In the genomic region with DNA sequence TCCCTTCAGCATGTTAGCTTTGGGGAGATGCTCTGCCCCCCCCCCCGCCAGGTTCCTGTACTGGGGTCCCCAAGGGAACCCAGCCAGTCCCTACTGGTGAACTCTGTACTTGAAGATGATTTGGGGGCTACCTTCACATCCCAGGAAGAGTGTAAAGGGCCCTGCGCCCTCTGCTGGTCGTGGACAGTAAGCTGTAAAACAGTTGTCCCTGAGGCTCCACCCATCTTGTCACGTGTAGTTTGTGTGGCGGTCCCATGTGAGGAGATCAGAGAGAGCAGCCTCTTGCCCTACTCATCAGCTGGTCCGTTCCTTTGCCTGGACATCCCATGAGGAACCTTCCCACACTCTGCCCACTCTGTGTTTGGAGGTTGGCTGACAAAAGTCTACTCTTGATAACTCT, we compare ENCODE assay signal across 8 mouse cellular contexts. TPM values are rescaled to one million over a fixed set of nuclear protein-coding genes. Genes with fewer than 3 reads are reported as not detected.
A peak's percentile ranks its signal among the peaks of the same experiment; 100 is the strongest.
DNase-seq lines count a peak whose midpoint lies in the region; ATAC-seq and TF ChIP-seq lines count a peak whose summit lies in the region.

No protein-coding gene starts in this region.

- H3K27ac ChIP-seq in bone marrow macrophage, adult 2 months (ENCODE audit: insufficient read depth, low read depth, low read length) = no peak overlapping the region
- H3K27ac ChIP-seq in forebrain, embryonic 15.5 days (replicated peaks) = no peak overlapping the region
- no peak overlapping the region for H3K27ac ChIP-seq in kidney, embryonic 14.5 days (ENCODE audit: low read depth, low read length)

- H3K36me3 ChIP-seq in forebrain, embryonic 15.5 days = no peaks in the 10 kb centered on the region
- no peaks in the 10 kb centered on the region for H3K36me3 ChIP-seq in kidney, embryonic 14.5 days (ENCODE audit: control insufficient read depth, insufficient read depth, low read length)

- H3K27me3 ChIP-seq in forebrain, embryonic 15.5 days = no peaks in the 10 kb centered on the region
- H3K27me3 ChIP-seq in kidney, embryonic 14.5 days (ENCODE audit: control insufficient read depth, insufficient read depth, low read length) = no peaks in the 10 kb centered on the region

- H3K4me1 ChIP-seq in bone marrow macrophage, adult 2 months (ENCODE audit: control insufficient read depth, insufficient read depth, low read length) = no peaks in the 10 kb centered on the region
- H3K4me1 ChIP-seq in forebrain, embryonic 15.5 days = no peaks in the 10 kb centered on the region
- no peaks in the 10 kb centered on the region for H3K4me1 ChIP-seq in kidney, embryonic 14.5 days (ENCODE audit: control insufficient read depth, insufficient read depth, low read length)

- peak; percentile 81 for TF ChIP-seq CTCF in bone marrow macrophage, adult 2 months (IDR thresholded peaks at IDR 0.05; ENCODE audit: low read depth, low read length)

- peak; percentile 50 for DNase-seq in cerebellum, adult 9-11 months
- DNase-seq in cerebellum, adult 8-10 months = no peak
- DNase-seq in CD4-positive helper T cell, adult 2 months (ENCODE audit: low read depth, low spot score) = peak; percentile 42
- peak; percentile 39 for DNase-seq in lung, postnatal 14 days
- DNase-seq in testis, postnatal 10 days (ENCODE audit: low spot score) = peak; percentile 82

- H3K9me3 ChIP-seq in forebrain, embryonic 15.5 days = no peaks in the 10 kb centered on the region
- H3K9me3 ChIP-seq in kidney, embryonic 14.5 days (ENCODE audit: control insufficient read depth, low read length) = no peaks in the 10 kb centered on the region

- H3K9ac ChIP-seq in forebrain, embryonic 15.5 days (replicated peaks) = no peak overlapping the region
- H3K9ac ChIP-seq in kidney, embryonic 14.5 days (ENCODE audit: low read depth, low read length) = no peak overlapping the region

- WGBS in forebrain, embryonic 15.5 days = 3% methylated on average over 6 of the region's 6 CpGs
- WGBS in kidney, embryonic 14.5 days = 13% methylated on average over 6 of the region's 6 CpGs

- ATAC-seq in forebrain, embryonic 15.5 days (replicated peaks) = no peak; the same call in 1 of the 2 replicates
- 0 out of 2 replicates have a peak, but pooled peaks have one; percentile 43 for ATAC-seq in kidney, embryonic 14.5 days (ENCODE audit: low FRiP score, low TSS enrichment)

- no peak overlapping the region for H3K4me3 ChIP-seq in bone marrow macrophage, adult 2 months (ENCODE audit: insufficient read depth, low read length)
- H3K4me3 ChIP-seq in forebrain, embryonic 15.5 days = no peak overlapping the region
- no peak overlapping the region for H3K4me3 ChIP-seq in kidney, embryonic 14.5 days (ENCODE audit: low read length)

- no peak for TF ChIP-seq POLR2A in bone marrow macrophage, adult 2 months (IDR thresholded peaks at IDR 0.05; ENCODE audit: borderline replicate concordance, low read depth, low read length)

- peak overlapping the region; percentile 28 for H3K4me2 ChIP-seq in forebrain, embryonic 15.5 days (replicated peaks)
- H3K4me2 ChIP-seq in kidney, embryonic 14.5 days (replicated peaks; ENCODE audit: low read depth, low read length) = peak overlapping the region; percentile 30; the same call in 1 of the 2 replicates

RNA-seq across cellular contexts. Expression of a gene that starts 15.8 kb away (rescaled TPM):
- not detected in 2 replicates for polyA plus RNA-seq in bone marrow macrophage, adult 2 months (2012; ENCODE audit: insufficient read depth, insufficient read length, missing spikeins)
- polyA plus RNA-seq in forebrain, embryonic 15.5 days (2015; fragmentation: Nextera tagmentation; extraction: Ambion mirVana) = not detected in 2 replicates
- not detected in 2 replicates for polyA plus RNA-seq in kidney, embryonic 14.5 days (2014; fragmentation: Nextera tagmentation; extraction: Ambion mirVana)

RNA-seq across cellular contexts. Expression of a gene that starts 20.9 kb away (rescaled TPM):
- polyA plus RNA-seq in bone marrow macrophage, adult 2 months (2012; ENCODE audit: insufficient read depth, insufficient read length, missing spikeins) = not detected in 2 replicates
- polyA plus RNA-seq in forebrain, embryonic 15.5 days (2015; fragmentation: Nextera tagmentation; extraction: Ambion mirVana) = not detected in 2 replicates
- polyA plus RNA-seq in kidney, embryonic 14.5 days (2014; fragmentation: Nextera tagmentation; extraction: Ambion mirVana) = not detected in 2 replicates

RNA-seq across cellular contexts. Expression of a gene that starts 35.8 kb away (rescaled TPM):
- polyA plus RNA-seq in bone marrow macrophage, adult 2 months (2012; ENCODE audit: insufficient read depth, insufficient read length, missing spikeins) = not detected in 2 replicates
- polyA plus RNA-seq in forebrain, embryonic 15.5 days (2015; fragmentation: Nextera tagmentation; extraction: Ambion mirVana) = not detected in 2 replicates
- polyA plus RNA-seq in kidney, embryonic 14.5 days (2014; fragmentation: Nextera tagmentation; extraction: Ambion mirVana) = not detected in 2 replicates

RNA-seq across cellular contexts. Expression of a gene that starts 53.6 kb away (rescaled TPM):
- not detected in 2 replicates for polyA plus RNA-seq in bone marrow macrophage, adult 2 months (2012; ENCODE audit: insufficient read depth, insufficient read length, missing spikeins)
- polyA plus RNA-seq in forebrain, embryonic 15.5 days (2015; fragmentation: Nextera tagmentation; extraction: Ambion mirVana) = not detected in 2 replicates
- not detected in 2 replicates for polyA plus RNA-seq in kidney, embryonic 14.5 days (2014; fragmentation: Nextera tagmentation; extraction: Ambion mirVana)

RNA-seq across cellular contexts. Expression of a gene that starts 54.2 kb away (rescaled TPM):
- polyA plus RNA-seq in bone marrow macrophage, adult 2 months (2012; ENCODE audit: insufficient read depth, insufficient read length, missing spikeins) = not detected in 2 replicates
- not detected in 2 replicates for polyA plus RNA-seq in forebrain, embryonic 15.5 days (2015; fragmentation: Nextera tagmentation; extraction: Ambion mirVana)
- polyA plus RNA-seq in kidney, embryonic 14.5 days (2014; fragmentation: Nextera tagmentation; extraction: Ambion mirVana) = not detected in 2 replicates
